Mouse (Mus musculus) telencephalon, adult 2 months (tissue): ENCODE data around the gene Klhl32.
"Not testable (repeated sequence)": the region's sequence is repeated elsewhere in the genome, so short reads cannot be mapped to it uniquely, and the experiment has no call there.

Source experiments
- DNase-seq: peaks from one replicate; pipeline ENCODE4 v3.0.0-alpha.2; 2011; ENCODE audit warnings: low read depth, low spot score

Gene Klhl32

GRCm38 (mm10) chr4:24796229-24796628, 54.7 kb downstream of the Klhl32 start:
- no peak for DNase-seq

GRCm38 (mm10) chr4:24795180-24795579, 55.7 kb downstream of the Klhl32 start:
- no peak for DNase-seq

GRCm38 (mm10) chr4:24793726-24794345, 57.1 kb downstream of the Klhl32 start:
- DNase-seq: no peak

- DNase-seq: no peak
Observed at GRCm38 (mm10) chr4:24792416-24792981, 58.4 kb downstream of the Klhl32 start.

- DNase-seq: no peak
Observed at GRCm38 (mm10) chr4:24789331-24789730, 61.6 kb downstream of the Klhl32 start.

GRCm38 (mm10) chr4:24785757-24786532, 65.0 kb downstream of the Klhl32 start:
- no peak for DNase-seq

GRCm38 (mm10) chr4:24765919-24766318, 85.0 kb downstream of the Klhl32 start:
- DNase-seq: no peak

- DNase-seq: no peak
Observed at GRCm38 (mm10) chr4:24765469-24765868, 85.5 kb downstream of the Klhl32 start.

GRCm38 (mm10) chr4:24764558-24764957, 86.4 kb downstream of the Klhl32 start:
- DNase-seq: peak; percentile 11

GRCm38 (mm10) chr4:24763451-24763850, 87.5 kb downstream of the Klhl32 start:
- DNase-seq: no peak

- DNase-seq: peak; percentile 65
Observed at GRCm38 (mm10) chr4:24758954-24759353, 92.0 kb downstream of the Klhl32 start.

GRCm38 (mm10) chr4:24752517-24753208, 98.3 kb downstream of the Klhl32 start:
- DNase-seq: peak; percentile 29

GRCm38 (mm10) chr4:24737080-24737479, 113.8 kb downstream of the Klhl32 start:
- peak; percentile 64 for DNase-seq

- peak; percentile 42 for DNase-seq
Observed at GRCm38 (mm10) chr4:24720834-24721233, 130.1 kb downstream of the Klhl32 start.

- DNase-seq: no peak
Observed at GRCm38 (mm10) chr4:24715559-24715958, 135.4 kb downstream of the Klhl32 start.

GRCm38 (mm10) chr4:24714367-24714766, 136.6 kb downstream of the Klhl32 start:
- peak; percentile 8 for DNase-seq

GRCm38 (mm10) chr4:24698528-24699117, 152.3 kb downstream of the Klhl32 start:
- DNase-seq: peak; percentile 27

GRCm38 (mm10) chr4:24680080-24680479, 170.8 kb downstream of the Klhl32 start:
- no peak for DNase-seq

GRCm38 (mm10) chr4:24670007-24670406, 180.9 kb downstream of the Klhl32 start:
- DNase-seq: no peak

- DNase-seq: no peak
Observed at GRCm38 (mm10) chr4:24659218-24659617, 191.7 kb downstream of the Klhl32 start.

- DNase-seq: not testable (repeated sequence)
Observed at GRCm38 (mm10) chr4:24644735-24645134, 206.2 kb downstream of the Klhl32 start.

- DNase-seq: no peak
Observed at GRCm38 (mm10) chr4:24642306-24642705, 208.6 kb downstream of the Klhl32 start.
